Mouse (Mus musculus): Measurements from ENCODE around the gene Eno1.

The Eno1 gene

DNA sequence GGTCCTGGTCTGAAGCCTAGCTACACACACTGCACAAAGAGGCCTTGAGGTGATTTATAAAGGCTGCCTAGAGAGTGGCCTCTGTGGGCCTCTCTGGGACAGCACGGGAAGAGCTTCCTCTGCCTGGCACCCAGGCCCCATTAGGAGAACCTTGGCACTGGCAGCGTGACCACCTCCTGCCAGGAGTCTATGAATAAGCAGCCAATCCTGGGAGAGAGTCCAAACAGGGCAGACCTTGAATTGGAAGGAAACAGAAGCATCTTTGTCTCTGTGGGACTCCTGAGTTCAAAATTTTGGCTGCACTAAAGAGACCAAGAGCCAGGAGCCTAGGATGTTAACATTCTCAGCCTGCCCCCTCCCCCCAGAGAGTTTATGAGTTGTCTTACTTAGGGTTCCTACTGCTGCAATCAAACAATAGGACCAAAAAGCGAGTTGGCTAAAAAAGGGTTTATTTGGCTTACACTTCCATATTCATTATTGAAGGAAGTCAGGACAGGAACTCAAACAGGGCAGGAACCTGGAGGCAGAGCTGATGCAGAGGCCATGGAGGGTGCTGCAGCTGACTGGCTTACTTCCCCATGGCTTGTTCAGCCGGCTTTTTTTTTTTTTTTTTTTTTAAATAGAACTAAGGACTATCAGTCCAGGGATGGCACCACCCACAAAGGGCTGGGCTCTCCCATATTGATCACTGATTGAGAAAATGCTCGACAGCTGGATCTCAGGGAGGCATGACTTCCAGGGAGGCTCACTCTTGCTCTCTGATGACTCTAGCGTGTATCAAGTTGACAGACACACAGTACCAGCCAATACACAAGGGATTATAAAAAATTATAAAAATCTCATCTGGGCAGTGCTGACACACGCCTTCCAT lies 9.5 kb upstream of the Eno1 start:
- DNase-seq (ENCODE audit: low spot score in 2 of 2) = peak in 1 of 2 experiments; percentile 77

GRCm38 (mm10) chr4:150228581-150229348 lies 7.8 kb upstream of the Eno1 start:
- no peak for DNase-seq (ENCODE audit: low spot score in 2 of 2)

DNA sequence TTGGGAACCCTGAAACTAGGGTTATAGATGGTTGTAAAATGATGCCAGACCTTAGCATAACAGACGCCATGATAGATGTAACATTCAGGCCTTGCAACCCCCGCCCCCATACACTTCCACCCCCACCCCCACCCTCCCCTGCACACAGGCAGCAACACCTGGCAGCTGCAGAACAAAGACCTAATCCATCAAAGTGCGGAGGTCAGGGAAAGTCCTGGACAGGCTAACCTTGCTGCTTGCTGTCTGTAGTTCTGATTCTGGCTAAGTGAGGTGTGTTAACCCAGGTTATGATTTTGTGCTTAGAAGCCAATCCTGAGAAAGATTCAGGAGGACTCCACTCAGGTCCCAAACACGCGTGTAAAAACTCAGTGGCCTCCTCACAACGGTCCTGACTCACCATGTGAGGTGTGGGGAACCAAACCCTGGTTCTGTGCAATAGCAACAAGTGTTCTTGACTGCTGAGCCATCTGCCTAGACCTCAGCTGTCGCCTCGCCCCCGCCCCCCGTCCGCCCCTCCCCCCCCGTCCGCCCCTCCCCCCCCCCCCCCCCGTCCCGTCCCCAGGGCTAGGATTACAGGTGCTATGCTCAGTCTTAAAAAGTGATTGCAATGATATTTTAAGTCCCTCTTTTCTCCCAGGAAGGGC lies 6.7 kb upstream of the Eno1 start:
- no peak for DNase-seq (ENCODE audit: low spot score in 2 of 2)

DNA sequence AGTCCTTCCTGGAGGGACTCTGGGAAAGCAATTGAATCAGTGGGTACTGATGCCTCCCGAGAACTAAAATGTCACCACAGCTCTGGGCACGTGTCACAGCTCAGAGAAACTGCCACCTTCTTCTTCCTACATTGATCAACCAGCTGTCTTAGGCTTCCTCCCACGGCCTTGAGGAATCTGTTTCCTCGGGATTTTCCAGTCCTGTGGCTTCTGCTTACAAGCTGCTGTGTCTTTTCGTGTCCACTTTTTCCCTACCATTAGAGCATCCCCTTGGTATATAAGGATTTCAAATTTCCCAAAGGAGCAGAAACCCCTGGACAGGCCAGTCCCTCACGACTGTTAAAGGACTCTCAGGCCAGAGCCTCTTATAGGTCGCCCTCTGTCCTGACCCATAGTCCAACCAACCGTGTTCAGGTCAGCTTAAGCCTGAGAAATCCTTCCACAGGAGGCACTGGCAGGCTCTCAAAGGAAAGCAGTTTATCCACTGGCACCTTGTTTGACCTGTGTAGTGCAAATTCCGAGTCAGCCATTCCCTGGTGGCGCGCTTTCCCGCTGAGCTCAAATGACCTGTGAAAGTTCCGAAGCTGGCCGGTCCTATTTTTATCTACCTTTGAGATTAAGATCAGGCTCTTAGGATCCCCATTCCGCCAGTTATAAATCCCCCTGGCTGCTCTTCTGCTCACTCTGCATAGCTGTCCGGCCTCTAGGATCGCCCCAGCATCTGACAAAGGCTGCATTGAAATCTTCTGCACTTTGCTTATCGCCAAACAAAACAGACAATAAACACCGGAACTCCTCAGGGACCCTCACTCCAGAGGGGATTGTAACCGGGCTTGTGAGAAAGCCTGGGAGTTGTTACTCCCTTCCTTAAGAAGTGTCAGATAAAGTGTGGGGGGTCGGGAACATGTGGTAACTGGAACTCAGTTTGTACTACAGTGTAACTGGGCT lies 5.8 kb upstream of the Eno1 start:
- no peak for DNase-seq (ENCODE audit: low spot score in 2 of 2)

DNA sequence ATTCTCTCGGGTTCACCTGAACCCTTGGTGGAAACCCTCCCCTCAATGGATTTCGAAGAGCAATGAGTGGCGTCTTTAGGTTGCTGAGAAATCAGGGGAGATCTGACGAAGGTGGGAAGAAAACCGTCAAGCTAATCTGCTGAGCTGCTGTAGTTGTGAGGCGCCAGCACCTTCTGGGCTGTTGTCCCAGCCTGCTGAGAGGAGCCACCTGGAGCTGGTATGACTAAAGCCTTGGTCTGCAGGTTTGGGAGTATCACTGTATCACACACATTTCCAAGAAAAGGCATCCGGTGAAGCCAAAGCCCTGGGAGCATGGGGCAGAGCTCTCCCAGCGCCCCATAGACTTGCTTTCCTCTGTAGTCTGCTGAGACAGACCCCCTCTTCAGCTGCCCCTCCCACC lies 4.7 kb upstream of the Eno1 start:
- no peak for DNase-seq (ENCODE audit: low spot score in 2 of 2)

GRCm38 (mm10) chr4:150234599-150235327 lies 1.8 kb upstream of the Eno1 start:
- DNase-seq (ENCODE audit: low spot score in 2 of 2) = no peak

DNA sequence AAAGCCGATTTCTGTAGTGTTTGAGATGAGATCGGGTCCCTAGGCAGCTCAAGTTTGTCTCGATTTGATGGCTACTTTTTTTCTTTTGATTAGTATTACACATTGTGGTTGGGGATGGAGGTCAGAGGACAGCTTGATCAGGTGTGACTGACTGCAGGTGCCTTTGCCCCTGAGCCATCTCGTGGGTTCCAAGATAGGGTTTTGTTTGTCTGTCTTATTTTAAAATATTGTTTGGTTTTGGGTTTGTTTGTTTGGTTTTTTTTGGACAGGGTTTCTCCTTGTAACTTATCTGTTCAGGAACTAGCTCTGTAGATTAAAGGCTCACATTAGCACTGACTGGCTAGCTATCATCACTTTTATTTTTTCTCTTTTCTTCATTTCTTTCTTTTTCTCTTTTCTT lies 936 bp upstream of the Eno1 start:
- DNase-seq (ENCODE audit: low spot score in 2 of 2) = no peak

- DNase-seq (ENCODE audit: low spot score in 2 of 2) = no peak
Observed at GRCm38 (mm10) chr4:150236031-150236430, 490 bp upstream of the Eno1 start.

GRCm38 (mm10) chr4:150237636-150238361 lies 1.3 kb downstream of the Eno1 start:
- DNase-seq (ENCODE audit: low spot score in 2 of 2) = no peak

DNA sequence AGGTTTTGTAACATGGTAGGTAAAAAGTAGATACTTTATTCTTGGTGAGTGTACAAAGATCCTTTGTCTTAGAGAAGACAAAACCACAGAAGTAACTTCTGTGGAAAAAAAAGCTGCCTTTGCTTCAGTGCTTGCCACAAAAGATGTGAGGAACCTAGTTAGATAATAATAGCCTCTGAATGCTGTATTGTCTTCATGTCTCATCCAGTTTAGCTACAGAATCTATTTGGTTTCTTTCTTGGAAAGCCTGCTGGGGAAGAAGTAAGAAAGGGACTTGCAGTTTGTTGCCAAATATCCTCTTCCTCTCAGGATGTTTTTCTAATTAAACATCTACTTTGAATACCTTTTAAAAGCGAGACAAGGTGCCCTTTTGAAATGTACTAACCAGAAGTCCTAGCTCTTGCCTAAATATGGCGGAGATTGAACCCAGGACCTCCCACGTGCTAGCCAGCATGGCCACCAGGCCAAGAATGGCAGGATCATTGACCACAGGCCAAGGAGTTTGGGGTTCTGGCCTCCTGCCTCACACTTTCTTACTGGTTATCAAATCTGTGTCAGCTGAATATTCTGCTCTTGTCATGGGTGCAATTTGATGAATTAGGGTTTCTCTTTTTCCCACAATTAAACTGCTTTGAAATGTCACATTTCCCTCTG lies 2.0 kb downstream of the Eno1 start:
- no peak for DNase-seq (ENCODE audit: low spot score in 2 of 2)

DNA sequence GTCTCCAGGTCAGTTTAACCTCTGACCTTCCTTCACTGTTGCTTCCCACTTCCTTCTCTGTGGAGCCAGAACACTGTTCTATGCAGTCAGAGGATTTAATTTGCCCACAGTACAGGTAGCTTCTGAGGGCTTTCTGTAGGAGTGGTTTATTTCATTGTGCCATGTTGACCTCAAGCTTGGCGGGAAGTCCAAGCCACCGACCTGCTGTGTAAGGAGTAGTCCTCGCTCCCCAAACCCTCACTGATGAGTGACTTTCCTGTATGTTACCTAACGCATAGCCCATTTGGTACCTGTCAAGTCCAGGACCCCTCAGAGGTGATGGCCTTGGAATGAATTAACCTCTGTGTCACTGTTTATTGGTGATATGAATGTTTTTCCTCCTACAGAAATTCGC lies 2.6 kb downstream of the Eno1 start:
- no peak for DNase-seq (ENCODE audit: low spot score in 2 of 2)

DNA sequence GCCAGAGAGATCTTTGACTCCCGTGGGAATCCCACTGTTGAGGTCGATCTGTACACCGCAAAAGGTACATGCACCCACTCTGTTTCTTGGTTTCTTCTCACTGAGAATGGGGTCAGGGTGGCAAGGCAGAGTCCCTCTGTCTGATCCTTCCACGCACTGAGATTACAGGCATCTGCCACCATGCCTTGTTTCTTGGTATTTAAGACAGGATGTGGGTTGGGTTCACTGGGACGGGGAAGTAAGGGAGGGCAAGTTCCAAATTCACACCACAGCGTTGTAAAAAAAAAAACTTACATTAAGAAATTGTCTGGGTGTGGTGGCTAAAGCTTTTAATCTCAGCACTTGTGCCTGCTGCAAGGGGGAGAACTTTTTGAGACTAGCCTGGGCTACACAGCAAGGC lies 3.0 kb downstream of the Eno1 start:
- no peak for DNase-seq (ENCODE audit: low spot score in 2 of 2)

- peak in 1 of 2 experiments; percentile 81 for DNase-seq (ENCODE audit: low spot score in 2 of 2)
Observed at GRCm38 (mm10) chr4:150239951-150240368, 3.4 kb downstream of the Eno1 start.

DNA sequence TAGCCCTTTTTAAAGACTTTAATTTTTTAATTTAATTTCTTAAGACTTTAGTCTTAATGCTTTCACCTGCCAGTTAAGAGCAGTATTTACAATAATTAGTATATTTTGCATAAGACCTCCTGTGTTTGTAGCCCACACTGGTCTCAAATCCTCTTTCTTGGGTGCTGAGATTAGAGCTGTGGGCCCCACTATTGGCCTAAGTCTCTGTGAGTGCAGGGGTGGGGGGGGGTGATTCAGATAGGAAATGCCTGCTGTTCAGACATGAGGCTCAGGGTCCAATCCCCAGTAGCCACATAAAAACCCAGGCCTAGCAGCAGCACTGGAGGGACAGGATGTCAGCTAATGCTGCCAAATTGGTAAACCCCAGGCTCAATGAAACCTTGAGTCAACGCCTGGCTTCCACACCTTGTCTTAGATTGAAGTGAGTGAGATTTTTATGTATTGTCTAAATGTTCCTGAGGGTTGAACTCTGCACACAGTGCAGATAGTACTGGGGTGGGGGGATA lies 3.9 kb downstream of the Eno1 start:
- no peak for DNase-seq (ENCODE audit: low spot score in 2 of 2)

DNA sequence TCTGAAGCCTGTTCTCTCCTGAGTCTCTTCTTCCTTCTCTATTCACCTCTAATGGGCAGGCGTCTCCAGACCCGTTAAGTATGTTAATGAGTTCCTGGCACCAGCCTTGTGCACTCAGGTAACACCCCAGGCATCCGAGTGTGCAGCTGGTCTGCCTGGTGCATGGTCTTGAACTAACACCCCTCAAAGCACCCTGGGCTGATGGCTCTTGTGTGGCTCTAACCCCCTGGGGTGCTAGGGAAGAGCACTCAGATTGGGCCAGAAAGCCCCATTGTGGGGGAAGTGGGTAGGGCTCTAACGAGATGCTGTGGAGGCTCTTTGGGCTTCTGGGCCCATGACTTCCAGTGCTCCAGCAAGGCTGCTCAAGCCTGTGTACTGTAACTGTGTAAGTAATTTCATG lies 5.2 kb downstream of the Eno1 start:
- no peak for DNase-seq (ENCODE audit: low spot score in 2 of 2)

DNA sequence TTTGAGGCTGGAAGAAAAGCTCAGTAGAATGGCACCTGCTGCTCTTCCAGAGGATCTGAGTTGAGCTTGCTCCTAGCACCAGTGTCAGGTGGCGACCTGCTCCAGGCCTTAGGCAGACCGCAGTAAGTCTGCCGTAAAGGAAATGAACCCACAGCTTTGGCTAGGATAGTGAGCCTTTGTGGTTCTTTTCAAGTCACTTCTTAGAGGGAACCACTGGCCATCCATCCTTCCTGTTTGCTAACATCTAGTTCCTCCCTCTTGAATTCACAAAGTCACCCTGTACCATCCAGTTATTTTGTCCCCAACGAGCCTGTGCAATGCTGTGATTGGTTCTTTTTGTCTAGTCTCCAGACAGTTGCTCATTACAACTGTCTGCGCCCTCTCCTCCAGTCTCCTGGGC lies 6.2 kb downstream of the Eno1 start:
- DNase-seq (ENCODE audit: low spot score in 2 of 2) = no peak

DNA sequence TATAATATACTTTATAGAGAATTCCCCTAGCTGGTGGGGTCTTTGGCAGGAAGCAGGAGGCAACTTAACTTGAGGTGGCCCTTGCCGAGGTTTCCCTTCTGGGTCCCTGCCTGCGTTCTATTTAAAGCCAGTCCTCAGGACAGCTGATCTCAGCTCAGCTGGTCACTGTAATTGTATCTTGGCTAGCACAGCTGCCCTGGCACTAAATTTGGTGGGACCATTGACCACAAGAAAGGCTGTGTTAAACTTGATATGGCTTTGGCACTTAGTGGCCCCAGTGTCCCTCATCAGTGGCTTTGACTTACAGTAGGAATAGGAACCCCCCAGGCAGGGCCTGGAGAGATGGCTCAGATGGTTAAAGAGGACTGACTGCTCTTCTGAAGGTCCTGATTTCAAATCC lies 9.4 kb downstream of the Eno1 start:
- DNase-seq (ENCODE audit: low spot score in 2 of 2) = no peak

DNA sequence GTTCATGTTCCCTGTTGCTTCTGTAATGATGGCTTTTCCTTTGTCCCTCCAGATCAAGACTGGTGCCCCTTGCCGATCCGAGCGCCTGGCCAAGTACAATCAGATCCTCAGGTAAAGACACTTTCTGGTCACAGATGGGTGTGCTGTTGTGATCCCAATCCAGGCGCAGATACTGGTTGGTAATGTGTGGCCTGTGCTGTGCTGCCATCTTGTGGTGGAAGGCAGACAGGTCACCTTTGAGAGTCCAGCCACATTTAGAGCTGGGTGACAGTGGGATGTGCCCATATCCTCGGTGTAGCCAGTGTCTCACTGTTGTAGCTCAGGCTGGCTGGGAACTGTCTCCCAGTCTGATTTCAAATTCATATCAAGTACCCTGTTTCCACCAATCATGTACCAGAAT lies 11.5 kb downstream of the Eno1 start:
- DNase-seq (ENCODE audit: low spot score in 2 of 2) = peak; percentile 74 to 80

DNA sequence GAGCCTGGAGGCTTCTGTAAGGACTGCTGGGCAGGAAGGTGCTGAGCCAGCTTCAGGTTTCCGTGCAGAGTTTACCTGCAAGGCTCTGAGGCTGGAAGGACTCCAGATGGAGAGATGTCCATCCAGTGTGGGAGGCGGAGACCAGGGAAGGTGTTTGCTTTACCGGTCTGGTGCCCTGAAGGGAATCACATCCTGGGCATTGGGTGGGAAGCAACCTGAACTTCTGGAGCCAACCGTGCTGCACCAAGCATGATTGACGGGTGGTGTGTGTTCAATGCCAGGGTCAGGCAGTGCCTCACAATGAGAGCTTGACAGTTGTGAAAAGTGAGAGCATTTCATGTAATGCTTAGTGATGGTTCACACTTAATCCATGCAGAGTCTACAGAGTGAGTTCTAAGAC lies 12.4 kb downstream of the Eno1 start:
- DNase-seq (ENCODE audit: low spot score in 2 of 2) = no peak
